Mouse (Mus musculus) ES-Bruce4 (cell line): ENCODE measurements around the gene Fgfr2. TPM values are rescaled to one million over a fixed set of nuclear protein-coding genes. Genes with fewer than 3 reads are reported as not detected.

Experiments used
- H3K27ac ChIP-seq: 2 replicates; pipeline ENCODE4 v1.5.1; 2012; ENCODE audit warnings: low read length, inconsistent platforms; ENCODE audit not compliant: insufficient read depth
- H3K27me3 ChIP-seq: 2 replicates; pipeline ENCODE4 v1.6.1; 2012; ENCODE audit warnings: mild to moderate bottlenecking, low read length, inconsistent platforms; ENCODE audit not compliant: control insufficient read depth, poor library complexity, insufficient read depth, severe bottlenecking
- H3K36me3 ChIP-seq: 2 replicates; pipeline ENCODE4 v1.6.1; 2012; ENCODE audit warnings: inconsistent platforms, mild to moderate bottlenecking, low read length, moderate library complexity; ENCODE audit not compliant: control insufficient read depth, poor library complexity, insufficient read depth, severe bottlenecking
- H3K4me1 ChIP-seq: one replicate; pipeline ENCODE4 v1.8.1; 2011; ENCODE audit warnings: low read length; ENCODE audit not compliant: control insufficient read depth, insufficient read depth
- H3K4me3 ChIP-seq: 2 replicates; pipeline ENCODE4 v1.5.1; 2011; ENCODE audit warnings: low read depth, mild to moderate bottlenecking, low read length
- H3K9ac ChIP-seq: 2 replicates; pipeline ENCODE4 v1.6.1; 2012; ENCODE audit warnings: low read depth, mild to moderate bottlenecking, inconsistent platforms; ENCODE audit not compliant: poor library complexity, severe bottlenecking
- H3K9me3 ChIP-seq: replicated peaks from 2 replicates; pipeline ENCODE4 v1.6.1; 2012; ENCODE audit warnings: mild to moderate bottlenecking, low read length, inconsistent platforms; ENCODE audit not compliant: control insufficient read depth, poor library complexity, insufficient read depth, severe bottlenecking
- CTCF ChIP-seq: IDR thresholded peaks from one replicate; pipeline ENCODE4 v1.8.1; 2011; ENCODE audit warnings: low read depth, low read length
- EP300 ChIP-seq: IDR thresholded peaks from 2 replicates; pipeline ENCODE4 v1.6.1; 2011; ENCODE audit warnings: low read depth, low read length; ENCODE audit not compliant: insufficient read depth
- POLR2A ChIP-seq: IDR thresholded peaks from one replicate; pipeline ENCODE4 v1.8.1; 2011; ENCODE audit warnings: low read length; ENCODE audit not compliant: insufficient read depth
- polyA plus RNA-seq: library from polyadenylated mRNA; stranded (reverse); fragments of >200 nt; gene quantifications from 2 replicates; pipeline ENCODE4 v1.2.4, GENCODE M21; 2011; ENCODE audit warnings: low read depth; ENCODE audit not compliant: missing spikeins, insufficient read depth, insufficient read length

Gene Fgfr2
- polyA plus RNA-seq, 1 experiment: 34.8 TPM

DNA sequence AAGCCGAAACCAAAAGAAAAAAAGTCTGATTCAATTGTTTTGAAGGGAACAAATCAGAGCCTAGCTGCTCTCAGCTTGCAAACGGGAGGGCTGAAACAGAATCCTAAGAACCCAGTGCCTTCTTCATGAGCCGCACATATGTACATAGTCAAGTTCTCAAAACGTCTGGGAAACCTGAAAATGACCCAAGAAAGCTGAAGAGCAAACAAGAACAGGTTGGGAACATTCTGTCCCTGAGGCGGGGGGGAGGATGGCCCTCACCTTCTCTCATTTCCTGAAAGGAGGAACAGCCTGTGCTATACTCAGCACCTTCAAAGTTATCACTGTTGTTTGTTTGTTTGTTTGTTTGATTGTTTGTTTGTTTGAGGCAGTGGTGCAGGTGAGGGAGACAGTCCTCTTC lies 1816.4 kb downstream of the Fgfr2 start:
- H3K4me3 ChIP-seq: no peak overlapping the region

DNA sequence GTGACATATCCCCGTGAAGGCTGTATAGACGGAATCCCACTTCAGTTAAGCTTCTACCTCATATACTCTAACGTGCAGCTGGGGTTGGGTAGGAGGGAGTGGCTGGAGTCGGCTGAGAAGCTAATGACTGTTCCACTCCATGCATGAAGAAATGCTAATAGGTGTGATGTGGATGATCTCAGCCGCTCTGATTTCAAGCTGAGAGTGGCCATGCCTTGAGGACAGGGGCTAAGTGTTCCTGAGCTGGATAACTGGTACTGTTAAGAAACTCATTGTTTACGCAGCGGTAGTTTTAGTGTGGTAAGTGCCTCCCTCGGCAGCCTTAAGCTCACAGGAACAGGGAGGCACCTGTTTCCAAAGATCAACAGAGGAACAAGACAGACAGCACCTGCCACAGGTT lies 1819.8 kb downstream of the Fgfr2 start:
- Histone ChIP-seq H3K9me3 (no peaks in the 10 kb centered on the region), H3K27ac (no peak overlapping the region), H3K36me3 (no peaks in the 10 kb centered on the region), H3K4me3 (no peak overlapping the region), H3K27me3 (no peaks in the 10 kb centered on the region), H3K4me1 (no peaks in the 10 kb centered on the region), H3K9ac (no peak overlapping the region)
- no peak for TF ChIP-seq POLR2A
- no peak for TF ChIP-seq CTCF
- no peak for TF ChIP-seq EP300

More for the DNA sequence above, 1816.4 kb downstream of the Fgfr2 start:
- Histone ChIP-seq H3K9ac (no peak overlapping the region), H3K9me3 (no peaks in the 10 kb centered on the region), H3K27me3 (no peaks in the 10 kb centered on the region), H3K27ac (no peak overlapping the region), H3K36me3 (no peaks in the 10 kb centered on the region), H3K4me1 (no peaks in the 10 kb centered on the region)
- TF ChIP-seq POLR2A: no peak
- no peak for TF ChIP-seq EP300
- TF ChIP-seq CTCF: no peak

DNA sequence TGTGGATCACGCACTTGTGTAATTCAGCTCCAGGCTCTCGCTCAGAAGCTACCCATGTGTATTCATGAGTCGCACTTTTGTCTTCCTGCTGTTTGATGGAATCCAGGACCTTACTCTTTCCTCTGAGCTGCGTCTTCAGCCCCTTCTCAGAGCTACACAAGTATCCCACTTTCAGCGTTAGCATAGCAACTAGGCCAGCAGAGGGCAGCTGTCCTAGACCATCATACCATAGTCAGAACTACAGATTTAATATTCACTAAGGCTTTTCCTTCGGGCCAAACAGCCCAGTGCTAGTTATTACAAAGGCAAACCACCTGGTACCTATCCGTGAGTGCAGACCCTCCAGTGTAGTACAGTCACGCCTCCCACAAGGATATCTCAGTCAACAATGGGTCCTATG lies 1826.0 kb downstream of the Fgfr2 start:
- Histone ChIP-seq H3K27ac (no peak overlapping the region), H3K9ac (no peak overlapping the region), H3K4me3 (no peak overlapping the region), H3K9me3 (no peaks in the 10 kb centered on the region), H3K4me1 (no peaks in the 10 kb centered on the region), H3K36me3 (no peaks in the 10 kb centered on the region), H3K27me3 (no peaks in the 10 kb centered on the region)
- TF ChIP-seq EP300: no peak
- no peak for TF ChIP-seq POLR2A
- TF ChIP-seq CTCF: no peak

DNA sequence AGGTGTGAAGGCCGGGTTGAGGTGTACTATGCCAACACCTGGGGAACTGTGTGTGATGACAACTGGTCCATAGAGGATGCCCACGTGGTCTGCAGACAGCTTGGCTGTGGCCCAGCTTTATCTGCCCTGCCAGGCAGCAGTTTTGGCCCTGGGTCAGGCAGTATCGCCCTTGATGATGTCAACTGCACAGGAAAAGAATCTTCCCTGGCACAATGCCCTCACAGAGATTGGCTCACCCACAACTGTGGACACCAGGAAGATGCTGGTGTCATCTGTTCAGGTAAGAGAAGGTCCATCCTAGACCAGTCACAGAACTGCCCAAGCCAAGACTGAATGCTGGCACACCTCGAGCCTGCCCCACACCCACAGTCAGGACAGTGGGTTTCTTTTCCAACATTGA lies 1857.3 kb downstream of the Fgfr2 start:
- no peak overlapping the region for H3K27ac ChIP-seq
- no peaks in the 10 kb centered on the region for H3K4me1 ChIP-seq
- TF ChIP-seq EP300 (no peak), POLR2A (no peak), CTCF (no peak)
- no peaks in the 10 kb centered on the region for H3K9me3 ChIP-seq
- no peak overlapping the region for H3K9ac ChIP-seq
- H3K36me3 ChIP-seq: no peaks in the 10 kb centered on the region
- H3K27me3 ChIP-seq: no peaks in the 10 kb centered on the region
- H3K4me3 ChIP-seq: no peak overlapping the region

DNA sequence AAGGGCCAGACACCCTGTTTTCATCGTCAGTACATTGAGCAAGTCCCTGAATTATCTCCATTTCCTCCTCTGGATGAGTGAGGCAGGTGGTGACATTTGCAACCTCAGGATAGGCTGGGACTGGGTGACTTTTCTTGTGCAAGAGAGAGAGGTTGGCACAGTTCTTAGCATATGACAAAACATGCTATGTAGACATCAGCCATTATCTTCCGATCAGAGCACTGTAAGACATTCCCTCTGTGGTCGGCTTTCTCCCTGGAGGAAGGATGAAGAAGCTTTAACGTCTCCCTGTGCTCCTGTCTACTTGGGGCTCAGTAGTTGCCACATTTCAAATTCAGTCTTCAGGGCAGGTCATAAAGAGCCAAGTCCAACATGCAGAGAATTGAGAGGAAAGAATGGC lies 1858.9 kb downstream of the Fgfr2 start:
- TF ChIP-seq POLR2A (no peak), CTCF (no peak), EP300 (no peak)
- no peak overlapping the region for H3K4me3 ChIP-seq
- no peaks in the 10 kb centered on the region for H3K9me3 ChIP-seq
- H3K9ac ChIP-seq: no peak overlapping the region
- H3K4me1 ChIP-seq: no peaks in the 10 kb centered on the region
- H3K36me3 ChIP-seq: no peaks in the 10 kb centered on the region
- no peak overlapping the region for H3K27ac ChIP-seq
- H3K27me3 ChIP-seq: no peaks in the 10 kb centered on the region

DNA sequence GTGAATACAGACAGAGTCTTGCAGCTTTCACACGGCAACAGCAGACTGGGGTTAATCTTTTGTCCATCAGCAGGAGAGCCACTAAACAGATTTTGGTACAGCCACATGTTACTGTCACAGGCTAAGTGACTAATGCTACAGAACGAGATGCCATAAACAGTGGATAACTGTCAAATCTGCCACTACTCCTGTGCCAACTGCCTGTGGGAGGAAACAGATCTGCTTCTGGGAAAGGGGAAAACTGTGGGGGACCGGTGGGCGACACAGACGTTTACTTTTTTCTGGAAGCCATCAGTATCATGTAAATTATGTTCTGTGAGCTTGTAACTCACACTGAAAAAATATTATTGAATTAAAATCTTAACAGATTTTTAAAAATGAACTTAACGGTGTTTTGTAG lies 1862.2 kb downstream of the Fgfr2 start:
- no peak for TF ChIP-seq EP300
- no peak for TF ChIP-seq CTCF
- TF ChIP-seq POLR2A: no peak
- Histone ChIP-seq H3K27me3 (no peaks in the 10 kb centered on the region), H3K4me1 (no peaks in the 10 kb centered on the region)

More for the DNA sequence above, 1862.2 kb downstream of the Fgfr2 start:
- Histone ChIP-seq H3K4me3 (no peak overlapping the region), H3K27ac (no peak overlapping the region), H3K9me3 (no peaks in the 10 kb centered on the region), H3K9ac (no peak overlapping the region), H3K36me3 (no peaks in the 10 kb centered on the region)
